Mouse (Mus musculus): ENCODE results near the gene Prr5.
A peak's percentile ranks its signal among the peaks of the same experiment; 100 is the strongest.

The Prr5 gene

DNA sequence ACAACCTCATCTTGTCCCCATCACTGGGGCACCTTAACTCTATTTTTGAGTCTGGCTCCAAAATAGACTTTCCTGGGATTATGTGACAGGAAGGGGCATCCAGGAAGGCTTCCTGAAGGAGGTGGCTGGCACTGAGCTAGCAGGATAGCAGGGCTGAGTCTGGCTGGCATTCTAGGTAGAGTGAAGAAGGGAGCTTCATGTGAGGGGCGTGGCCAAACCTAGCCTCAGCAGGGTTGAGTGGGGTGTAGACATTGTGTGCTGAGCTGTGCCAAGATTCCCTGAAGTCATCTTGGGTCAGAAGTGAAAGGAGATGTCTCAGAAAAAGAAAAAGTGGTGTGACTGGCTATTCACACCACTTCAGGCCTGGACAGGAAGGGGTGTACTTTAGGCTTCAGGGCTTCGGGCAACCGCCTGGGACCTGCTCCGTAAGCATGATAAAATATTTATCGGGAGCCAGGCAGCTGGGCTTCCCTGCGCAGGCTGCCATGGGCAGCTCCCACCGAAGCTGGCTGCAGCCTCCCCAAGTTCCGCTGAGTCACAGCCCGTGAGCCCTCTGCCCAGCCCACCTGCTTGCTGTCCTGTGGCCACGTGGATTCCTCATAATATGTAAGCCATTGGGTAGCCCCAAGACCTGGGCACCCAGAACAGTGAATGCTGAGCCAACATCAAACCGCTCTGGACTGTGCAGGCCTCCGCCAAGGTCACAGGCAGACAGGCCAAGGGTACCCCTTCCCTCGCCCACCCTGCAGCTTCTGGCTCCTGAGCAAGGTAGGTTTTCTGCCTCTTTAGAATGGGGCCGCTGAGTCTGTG lies at the start of gene Prr5:
Gene Prr5, plus strand, starts transcription at position 683 of the 810 bp plus-strand sequence.
- no peak for DNase-seq (ENCODE audit: low read depth, low spot score)

DNA sequence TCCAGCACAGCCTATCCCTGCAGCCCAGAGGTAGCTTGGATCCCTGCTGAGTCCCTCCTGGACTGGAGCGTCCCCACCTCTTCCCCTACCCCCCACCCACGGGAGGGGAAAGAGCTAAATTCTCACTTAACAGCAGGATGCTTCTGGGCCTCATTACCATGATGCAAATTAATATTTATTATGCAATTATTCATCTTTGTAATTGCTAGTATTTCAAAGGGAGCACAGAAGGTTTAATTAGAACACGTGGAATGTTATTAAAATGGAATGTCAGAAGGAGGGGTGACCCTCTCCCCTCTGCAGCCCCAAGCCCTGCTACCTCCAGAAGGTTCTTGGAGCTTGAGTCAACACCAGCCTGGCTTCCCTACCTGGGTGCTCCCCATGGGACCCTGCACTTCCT lies 49.4 kb upstream of the Prr5 start:
- DNase-seq (ENCODE audit: low read depth, low spot score) = no peak

DNA sequence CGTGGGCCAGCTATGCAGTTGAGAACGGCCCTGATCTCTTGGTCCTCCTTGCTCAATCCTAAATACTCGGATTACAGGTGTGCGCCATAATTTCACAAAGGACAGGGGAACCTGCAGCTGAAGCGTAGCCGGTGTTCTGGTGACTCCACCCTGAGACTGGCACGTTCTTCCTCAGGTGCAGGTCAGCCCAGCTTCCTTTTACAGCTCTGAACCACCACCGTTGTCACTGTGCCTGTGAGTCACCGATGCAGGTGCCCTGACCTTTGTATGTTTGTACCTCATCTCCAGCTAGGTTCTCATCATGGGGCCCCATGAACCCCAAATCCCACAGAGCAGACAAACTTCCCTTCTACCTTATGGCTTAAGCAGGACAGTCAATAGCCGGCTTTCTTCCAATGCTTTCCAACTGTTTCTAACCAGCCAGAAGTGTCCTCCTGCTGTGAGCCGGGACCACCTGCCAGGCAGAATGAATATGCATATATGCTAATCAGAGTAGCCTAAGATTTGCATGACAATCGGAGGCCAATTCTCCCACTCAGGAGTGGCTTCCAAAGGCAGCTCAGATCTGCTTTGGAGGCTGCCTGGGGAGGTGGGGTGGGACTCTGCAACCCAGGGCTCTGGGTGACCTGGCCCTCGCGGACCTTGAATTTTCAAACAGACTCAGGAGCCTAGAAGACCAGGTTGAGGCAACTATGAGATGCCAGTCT lies 47.5 kb upstream of the Prr5 start:
- no peak for DNase-seq (ENCODE audit: low read depth, low spot score)

DNA sequence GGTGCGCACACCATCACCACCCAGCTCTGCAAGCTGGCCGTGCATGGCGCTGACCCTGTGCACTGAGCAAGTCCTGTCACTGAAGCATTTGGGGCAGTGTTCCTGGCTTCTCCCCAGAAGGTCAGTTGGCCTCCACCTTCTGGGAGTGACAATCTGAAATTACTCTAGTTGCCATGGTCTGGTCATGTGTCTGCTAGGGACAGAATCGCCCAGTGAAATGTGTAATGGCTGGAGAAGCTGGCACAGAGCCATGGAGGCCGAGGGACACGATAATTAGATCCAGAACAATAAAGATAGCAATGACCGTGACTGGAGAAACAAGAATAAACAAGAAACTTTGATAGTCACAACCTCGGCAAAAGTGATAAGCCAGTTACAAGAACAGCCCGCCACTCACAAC lies 44.5 kb upstream of the Prr5 start:
- DNase-seq (ENCODE audit: low read depth, low spot score) = no peak

DNA sequence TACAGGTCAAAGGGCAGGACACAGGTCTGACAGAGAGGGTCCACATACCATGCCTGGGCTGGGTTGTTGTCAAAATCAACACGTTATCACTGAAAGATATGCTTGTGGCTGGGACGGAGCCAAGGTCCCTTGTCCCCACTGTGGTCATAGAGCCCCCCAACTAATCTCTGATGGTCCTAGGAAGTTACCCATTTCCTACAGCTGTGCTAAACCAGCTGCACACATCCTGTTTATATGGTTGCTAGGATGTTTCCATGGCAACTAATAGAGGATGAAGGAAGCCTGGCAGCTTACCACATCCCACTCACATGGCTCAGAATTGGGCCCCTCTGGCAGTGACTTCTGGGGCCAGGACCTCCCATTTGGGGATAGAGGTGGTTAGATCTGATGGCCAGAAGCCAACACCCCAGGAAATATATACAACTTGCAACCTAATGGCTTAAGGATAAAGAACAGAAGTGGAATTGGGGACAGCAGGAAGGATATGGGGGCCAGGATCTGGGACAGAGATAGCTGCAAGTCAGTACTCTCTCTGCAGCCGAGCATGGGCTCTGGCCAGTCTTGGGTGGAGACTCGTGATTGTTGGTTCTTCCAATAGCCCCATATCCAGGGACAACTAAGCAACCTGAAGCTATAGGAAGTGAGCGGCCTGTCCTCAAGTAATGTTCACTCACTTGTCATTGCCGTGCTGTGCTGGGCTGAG lies 43.6 kb upstream of the Prr5 start:
- DNase-seq (ENCODE audit: low read depth, low spot score) = peak; percentile 36

DNA sequence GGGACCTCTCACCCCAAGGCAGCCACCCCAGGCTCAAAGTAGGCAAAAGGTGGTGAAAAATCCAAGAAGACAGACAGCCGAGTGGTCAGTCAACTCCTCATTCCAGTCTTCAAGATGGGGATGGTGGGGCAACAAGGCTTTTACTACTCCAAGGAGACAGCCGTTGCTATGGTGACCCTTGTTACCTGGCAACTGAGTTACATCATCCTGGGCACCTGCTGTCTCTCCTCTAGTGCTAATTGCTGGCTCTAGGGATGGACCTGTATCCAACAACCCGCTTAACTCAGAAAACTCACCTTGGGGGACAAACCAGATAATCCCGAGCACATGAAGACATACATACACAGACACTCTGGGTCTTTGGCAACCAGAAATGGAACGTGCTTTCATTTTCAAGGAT lies 42.1 kb upstream of the Prr5 start:
- no peak for DNase-seq (ENCODE audit: low read depth, low spot score)

DNA sequence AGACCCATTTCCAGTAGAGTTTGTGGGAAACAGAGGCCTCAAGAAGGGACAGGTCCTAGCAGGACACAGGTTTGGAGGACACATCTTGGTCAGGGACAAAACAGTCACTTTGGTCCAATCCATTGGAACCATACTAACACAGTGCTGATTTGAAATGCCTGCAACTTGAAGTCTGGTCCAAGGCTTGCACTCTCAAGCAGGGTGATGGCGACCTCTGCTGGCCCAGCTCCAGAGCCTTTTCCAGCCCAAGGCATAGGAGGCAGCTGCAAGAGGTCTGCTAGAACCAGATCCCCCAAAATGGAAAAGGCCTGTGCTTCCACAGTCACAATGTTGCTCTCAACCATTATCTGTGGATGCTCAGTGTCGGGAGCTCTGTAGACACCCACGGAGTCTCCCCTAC lies 39.7 kb upstream of the Prr5 start:
- no peak for DNase-seq (ENCODE audit: low read depth, low spot score)

DNA sequence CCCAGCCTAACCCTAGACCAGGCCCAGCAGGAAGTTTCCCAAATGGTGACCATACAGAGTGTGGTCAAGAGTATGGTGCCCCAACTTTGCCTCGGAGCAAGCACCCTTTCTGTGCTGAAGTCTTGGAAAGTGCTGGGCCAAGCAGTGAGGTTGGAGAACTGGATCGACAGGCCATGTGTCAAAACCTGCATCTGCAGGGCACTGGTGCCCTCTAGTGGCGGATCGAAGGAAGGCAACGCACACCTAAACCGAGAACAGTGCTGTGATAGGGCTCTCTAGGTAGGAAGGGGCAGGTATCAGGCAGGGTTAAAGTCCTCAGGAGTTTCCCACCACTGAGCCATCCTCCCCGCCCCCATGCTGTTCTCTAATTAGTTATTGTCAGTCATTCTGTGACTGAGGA lies 37.9 kb upstream of the Prr5 start:
- peak; percentile 65 for DNase-seq (ENCODE audit: low read depth, low spot score)

DNA sequence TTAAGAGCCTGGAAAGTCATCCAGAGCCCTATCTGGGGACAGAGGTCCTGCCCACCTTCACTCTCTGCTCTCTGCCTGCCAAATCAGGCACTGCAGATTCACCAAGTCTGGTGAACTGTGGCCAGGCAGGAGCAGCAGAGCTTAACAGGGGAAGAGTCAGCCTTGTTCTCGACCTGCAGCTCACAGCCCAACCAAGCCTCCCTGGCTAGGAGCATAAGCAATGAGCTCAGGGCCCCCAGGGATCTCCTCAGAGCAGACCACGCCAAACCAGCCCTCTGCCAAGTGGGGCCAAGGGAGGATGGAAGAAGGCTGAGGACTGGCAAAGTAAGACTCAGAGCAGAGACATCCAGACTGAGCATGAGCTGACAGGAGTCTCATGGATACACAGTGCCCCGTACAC lies 35.1 kb upstream of the Prr5 start:
- no peak for DNase-seq (ENCODE audit: low read depth, low spot score)

DNA sequence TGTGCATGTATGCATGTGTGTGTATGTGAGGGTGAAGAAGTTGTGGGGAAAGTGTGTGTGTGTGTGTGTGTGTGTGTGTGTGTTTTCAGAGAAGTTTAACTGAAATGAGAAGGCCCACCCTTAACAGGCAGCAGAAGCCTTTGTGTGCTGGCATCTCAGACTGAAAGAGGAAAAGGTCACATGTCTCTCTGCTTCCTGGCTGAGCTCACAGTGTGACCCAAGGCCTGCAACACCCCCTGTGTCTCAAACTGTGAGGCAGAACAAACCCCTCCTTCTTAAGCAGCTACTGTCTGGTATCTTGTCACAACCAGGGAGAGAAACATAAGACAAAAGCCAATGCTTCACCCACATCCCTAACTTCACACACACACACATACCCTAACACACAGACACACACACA lies 31.0 kb upstream of the Prr5 start:
- no peak for DNase-seq (ENCODE audit: low read depth, low spot score)

DNA sequence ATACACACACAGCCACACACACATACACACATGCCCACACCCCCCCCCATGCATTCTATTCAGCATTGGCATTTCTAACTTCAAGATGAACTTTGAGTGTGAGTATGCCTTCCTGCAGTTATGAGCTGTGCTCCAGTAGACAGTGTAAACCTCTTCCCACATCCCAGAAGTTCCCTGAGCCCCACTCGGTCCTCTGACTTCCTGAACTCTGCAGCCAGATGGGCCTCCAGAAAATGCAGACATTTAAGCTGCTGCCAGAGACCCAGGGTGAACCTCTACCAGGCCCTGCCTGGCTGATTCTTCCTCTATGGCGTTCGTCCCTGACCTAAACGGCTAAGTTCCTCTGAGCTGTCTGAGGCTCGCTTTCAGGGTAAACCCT lies 30.4 kb upstream of the Prr5 start:
- DNase-seq (ENCODE audit: low read depth, low spot score) = no peak

DNA sequence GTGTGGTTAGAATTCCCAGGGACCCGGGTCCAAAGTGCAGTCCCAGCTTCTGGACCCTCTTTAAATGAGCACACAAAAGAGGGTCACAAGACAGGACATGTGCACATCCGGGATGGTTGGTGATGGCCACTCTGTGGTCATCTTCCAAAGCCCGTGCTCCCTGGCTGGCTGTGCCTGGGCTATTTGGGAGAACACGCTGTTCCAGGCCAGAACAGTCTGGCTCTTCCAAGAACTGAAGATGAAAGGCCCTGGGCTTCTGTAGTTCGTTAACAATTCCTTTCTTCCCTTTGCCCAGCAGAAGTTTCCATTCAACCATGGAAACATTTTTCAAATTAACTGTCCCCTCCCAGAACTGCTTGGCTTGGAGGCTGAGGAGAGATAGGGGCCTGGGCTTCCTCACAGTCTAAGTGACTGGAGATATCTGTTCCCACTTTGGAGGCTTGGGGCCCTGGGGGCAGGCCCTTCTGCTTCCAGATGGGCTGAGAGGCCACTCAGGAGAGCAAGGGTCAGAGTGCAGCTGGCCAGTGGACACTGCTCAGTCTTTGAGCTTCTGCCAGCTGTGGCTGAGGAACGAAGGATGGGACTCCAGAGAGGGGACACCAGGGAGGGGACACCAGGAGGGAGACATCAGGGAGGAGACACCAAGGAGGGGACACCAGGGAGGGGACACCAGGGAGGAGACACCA lies 29.8 kb upstream of the Prr5 start:
- DNase-seq (ENCODE audit: low read depth, low spot score) = no peak

DNA sequence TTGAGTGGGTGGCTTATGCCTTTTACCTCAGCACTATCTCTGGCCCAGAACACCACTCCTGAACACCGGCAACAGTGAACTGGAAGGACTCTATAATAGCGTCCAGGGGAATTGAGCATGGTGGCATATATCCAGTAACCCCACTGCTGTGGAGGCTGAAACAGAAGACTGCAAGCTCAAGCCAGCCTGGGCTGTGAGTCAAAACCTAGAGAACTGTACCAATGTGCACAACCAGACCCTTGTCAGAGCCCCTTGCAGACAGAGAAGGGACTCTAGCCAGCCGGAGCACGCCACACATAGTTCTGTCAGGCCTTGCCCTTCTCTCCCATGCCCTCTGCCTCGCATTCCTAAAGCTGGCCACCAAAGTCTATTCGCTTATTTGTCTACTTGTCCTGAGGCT lies 28.7 kb upstream of the Prr5 start:
- no peak for DNase-seq (ENCODE audit: low read depth, low spot score)

DNA sequence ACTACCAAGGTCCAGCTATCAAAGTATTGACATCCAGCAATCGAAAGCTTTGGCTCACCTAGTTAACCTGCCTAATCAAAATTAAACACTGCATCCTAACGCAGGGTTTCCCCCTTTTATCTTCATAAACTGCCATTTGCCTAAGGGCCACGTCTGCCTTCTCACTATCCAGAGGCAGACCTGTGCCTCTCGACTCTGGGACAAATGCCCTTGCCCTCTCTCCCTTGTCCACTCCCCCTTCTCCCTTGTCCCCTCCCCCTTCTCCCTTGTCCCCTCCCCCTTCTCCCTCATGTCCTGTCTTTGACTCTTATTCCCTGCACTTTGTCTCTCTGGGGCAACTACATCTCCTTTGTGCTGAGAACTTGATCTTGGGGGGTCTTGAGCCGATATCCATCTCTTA lies 28.3 kb upstream of the Prr5 start:
- no peak for DNase-seq (ENCODE audit: low read depth, low spot score)

DNA sequence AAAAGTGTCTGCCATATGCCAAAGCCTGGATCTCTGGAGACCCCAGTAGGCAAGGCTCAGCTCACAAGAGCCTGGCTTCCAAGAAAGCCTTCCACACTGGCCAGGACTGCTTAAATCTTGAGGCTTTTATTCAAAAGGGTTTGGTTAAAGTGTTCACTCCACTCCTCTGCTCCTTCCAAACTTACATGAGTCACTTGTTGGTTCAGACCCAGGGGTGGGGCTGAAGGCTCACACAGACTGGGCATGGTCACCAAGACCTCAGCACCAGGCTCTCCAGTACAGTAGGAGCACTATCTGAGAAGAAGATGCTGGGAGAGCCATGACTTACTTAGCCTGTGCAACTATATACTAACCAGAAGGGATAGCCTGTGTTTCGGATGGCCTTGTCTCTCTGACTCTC lies 27.5 kb upstream of the Prr5 start:
- DNase-seq (ENCODE audit: low read depth, low spot score) = no peak

DNA sequence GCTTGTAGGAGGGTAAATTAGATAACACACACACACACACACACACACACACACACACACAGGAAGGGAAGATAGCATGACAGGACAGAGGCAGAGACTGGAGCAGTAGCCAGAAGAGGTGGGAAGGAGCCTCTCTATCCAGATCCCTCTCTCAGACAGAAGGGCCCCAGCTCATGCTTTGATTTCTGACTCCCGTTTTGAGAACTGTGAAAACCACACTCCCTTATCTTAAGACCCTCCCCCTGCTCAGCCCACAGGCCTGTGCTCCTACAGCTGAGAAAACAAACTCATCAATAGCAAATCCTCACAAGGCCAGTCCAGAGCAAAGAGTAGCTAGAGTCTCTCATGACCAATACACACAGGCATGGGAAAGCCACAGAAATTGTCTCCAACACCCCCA lies 26.2 kb upstream of the Prr5 start:
- DNase-seq (ENCODE audit: low read depth, low spot score) = no peak

DNA sequence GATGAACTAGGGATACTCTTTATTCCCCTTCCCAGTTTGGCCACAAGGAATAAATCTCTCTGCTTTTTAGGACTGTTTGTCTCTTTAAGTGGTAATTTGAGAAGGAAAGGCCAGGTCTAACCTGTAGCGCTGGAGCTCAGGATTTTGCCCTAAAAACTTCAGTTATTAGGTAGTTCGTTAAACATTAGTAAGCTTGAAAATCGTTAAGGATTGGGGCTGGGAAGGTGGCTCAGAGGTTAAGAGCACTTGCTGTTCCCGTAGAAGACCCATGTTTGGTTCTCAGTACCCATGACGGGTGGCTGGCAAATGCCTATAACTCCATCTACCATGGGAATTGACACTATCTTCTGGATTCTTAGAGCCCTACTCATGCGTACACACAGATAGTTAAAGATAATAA lies 17.9 kb upstream of the Prr5 start:
- no peak for DNase-seq (ENCODE audit: low read depth, low spot score)

DNA sequence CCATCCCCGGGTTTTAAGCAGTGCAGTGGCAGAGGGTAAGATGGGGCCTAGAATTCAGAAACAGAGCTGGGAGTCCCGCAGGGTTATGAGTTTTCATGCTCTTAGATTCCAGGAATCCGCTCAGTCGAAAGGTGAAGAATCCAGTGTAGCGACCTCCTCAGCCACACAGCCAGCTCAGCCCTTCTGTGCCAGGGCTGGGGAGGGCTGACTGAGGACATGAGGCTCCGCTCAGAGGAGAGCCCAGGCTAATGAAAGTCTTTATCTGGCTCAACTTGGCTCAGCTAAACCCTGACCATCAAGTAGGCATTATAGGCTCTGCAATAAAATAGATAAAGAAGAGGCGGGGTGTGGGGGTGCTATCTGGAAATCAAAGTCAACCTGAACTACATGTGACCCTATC lies 16.3 kb upstream of the Prr5 start:
- no peak for DNase-seq (ENCODE audit: low read depth, low spot score)

DNA sequence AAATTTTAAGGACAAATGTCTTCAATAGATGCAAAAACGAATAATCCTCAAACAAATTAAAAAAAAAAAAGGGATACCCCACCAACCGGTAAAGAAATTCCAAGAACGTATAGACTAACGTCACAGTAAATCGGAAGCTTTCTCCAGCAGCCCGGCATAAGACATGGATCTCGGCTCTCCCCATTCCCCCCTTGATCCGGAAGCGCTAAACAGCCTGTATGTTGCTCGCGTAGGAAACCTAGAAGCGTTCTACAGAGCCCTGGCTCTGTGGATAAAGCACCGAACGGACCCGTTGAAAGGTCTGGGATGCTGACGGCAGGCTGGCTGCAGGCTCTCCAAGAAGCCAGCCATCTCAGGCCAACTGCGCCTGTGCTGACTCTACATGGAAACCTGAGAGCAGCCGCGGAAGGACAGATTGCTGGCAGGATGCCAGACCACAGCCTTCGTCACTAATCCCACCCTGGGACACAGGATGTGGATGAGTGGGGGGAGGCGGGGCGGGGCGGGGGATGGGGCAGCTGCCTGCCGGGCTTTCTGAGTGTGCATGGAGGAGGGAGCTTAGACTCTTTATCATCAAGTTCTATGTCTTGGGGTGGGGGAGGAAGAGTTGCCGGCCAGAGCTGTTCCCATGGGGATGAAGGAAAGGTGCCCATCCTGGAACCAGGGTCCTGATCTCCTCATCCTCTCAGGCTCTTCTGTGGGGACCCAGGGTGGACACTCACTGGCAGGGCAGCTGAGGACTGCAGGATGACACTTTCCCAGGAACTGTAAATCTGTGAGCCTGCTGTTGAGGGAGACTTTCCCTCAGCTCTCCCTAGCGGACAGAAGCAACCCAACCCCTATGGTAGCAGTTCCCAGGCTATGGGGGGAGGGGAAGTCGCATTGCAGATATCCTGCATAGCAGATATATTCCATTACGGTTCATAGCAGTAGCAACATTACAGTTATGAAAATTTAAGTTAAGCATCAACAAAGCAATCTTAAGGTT lies 15.1 kb upstream of the Prr5 start:
- peak; percentile 78 for DNase-seq (ENCODE audit: low read depth, low spot score)

DNA sequence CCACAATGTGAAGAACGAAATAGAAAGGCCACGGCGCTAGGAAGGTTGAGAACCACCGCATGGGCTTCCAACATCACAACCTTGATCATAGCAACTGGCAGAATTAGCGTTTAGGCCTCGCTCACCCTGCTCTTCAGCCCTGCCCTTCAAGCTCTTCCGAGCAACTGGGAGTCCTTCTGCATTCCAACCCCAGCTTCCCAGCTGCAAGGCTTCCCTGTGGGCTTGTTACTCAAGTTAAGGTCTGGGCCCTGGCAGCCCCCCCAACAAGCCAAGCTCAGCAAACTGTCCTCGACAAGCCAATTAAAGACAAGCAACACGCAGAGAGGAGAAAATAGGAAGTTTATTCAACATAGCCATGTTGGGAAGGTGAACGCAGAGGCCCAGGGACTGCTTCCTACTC lies 14.4 kb upstream of the Prr5 start:
- DNase-seq (ENCODE audit: low read depth, low spot score) = no peak

DNA sequence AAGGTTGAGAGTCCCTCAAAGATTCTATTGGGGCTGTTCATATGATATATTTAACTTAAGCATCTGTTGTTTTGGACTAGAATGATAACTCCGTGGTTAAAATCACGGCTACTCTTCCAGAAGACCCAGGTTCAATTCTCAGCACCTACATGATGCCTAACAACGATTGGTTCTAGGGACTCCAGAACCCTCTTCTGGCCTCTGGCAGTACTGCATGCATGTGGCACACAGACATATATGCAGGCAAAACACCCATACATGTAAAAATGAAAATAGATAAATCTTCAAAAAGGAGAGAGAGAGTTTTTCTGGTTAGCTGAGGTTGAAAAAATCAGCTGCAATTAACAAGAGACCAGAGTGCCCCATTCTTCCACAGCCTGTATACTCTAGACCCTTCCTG lies 12.7 kb upstream of the Prr5 start:
- no peak for DNase-seq (ENCODE audit: low read depth, low spot score)
